Mouse (Mus musculus) kidney, adult 9 months (tissue): ENCODE measurements at regions not wholly inside any gene's neighbourhood (a gene's known extent, or its start where the extent isn't known, plus 50 kb on each side); places are given as distances from the start of the nearest gene placed in this dataset.
"Not testable (repeated sequence)": the region's sequence is repeated elsewhere in the genome, so short reads cannot be mapped to it uniquely, and the experiment has no call there.

Experiments used
- DNase-seq: peaks from one replicate; pipeline ENCODE4 v3.0.0; 2022

GRCm38 (mm10) chr3:9064266-9065031 is 545.4 kb downstream of the Zfp704 start:
- DNase-seq = peak; percentile 46

- DNase-seq = no peak
Measured at GRCm38 (mm10) chr3:9063662-9064061, 546.2 kb downstream of the Zfp704 start.

GRCm38 (mm10) chr3:9061396-9061795 is 548.5 kb downstream of the Zfp704 start:
- DNase-seq = no peak

- not testable (repeated sequence) for DNase-seq
Measured at GRCm38 (mm10) chr3:9057703-9058102, 552.2 kb downstream of the Zfp704 start.

GRCm38 (mm10) chr3:9056846-9057245 is 553.0 kb downstream of the Zfp704 start:
- DNase-seq = no peak

GRCm38 (mm10) chr3:9055780-9056179 is 554.1 kb downstream of the Zfp704 start:
- DNase-seq = no peak
